Mouse (Mus musculus): Measurements from ENCODE around the gene Fads2. TPM values are rescaled to one million over a fixed set of nuclear protein-coding genes. Genes with fewer than 3 reads are reported as not detected.

Fads2 gene
- total RNA-seq, 2 experiments from 2014 or later, result 1,648 to 1,771 TPM

GRCm38 (mm10) chr19:10062292-10062691 lies 39.3 kb downstream of the Fads2 start:
- no peak for DNase-seq

- DNase-seq, result no peak
Measured at GRCm38 (mm10) chr19:10061624-10062023, 39.9 kb downstream of the Fads2 start.

GRCm38 (mm10) chr19:10060783-10061590 lies 40.6 kb downstream of the Fads2 start:
- no peak for DNase-seq

DNA sequence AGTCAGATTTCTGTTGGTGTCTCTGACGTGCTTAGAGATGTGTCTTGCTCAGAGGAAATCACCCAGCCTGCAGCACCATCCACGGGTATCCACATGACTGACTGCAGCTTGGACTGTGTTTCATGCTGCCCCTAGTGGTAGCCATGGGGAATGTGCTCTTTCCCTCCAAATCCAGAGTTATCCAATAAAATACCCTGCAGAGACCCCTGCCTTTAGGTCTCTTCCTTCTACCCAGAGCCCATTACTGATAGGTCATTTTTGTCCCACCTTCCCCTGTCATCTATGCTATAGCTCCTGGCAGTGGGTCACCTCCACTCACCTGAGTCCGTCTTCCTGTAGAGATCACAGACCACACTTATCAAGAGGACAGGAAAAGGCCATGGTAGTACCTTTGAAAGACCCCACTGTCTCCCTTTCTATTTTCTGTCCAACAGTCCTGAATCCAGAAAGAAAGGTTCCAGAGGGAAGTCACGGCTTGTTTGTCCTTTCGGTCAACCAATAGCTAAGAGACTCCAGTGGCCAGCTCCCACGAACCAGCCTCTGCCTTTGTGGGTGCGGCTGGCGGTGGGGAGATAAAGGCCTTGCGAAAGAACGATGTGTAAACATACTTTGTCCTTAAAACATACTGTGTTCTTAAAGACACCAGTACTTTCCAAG lies 41.5 kb downstream of the Fads2 start:
- DNase-seq, result no peak

DNA sequence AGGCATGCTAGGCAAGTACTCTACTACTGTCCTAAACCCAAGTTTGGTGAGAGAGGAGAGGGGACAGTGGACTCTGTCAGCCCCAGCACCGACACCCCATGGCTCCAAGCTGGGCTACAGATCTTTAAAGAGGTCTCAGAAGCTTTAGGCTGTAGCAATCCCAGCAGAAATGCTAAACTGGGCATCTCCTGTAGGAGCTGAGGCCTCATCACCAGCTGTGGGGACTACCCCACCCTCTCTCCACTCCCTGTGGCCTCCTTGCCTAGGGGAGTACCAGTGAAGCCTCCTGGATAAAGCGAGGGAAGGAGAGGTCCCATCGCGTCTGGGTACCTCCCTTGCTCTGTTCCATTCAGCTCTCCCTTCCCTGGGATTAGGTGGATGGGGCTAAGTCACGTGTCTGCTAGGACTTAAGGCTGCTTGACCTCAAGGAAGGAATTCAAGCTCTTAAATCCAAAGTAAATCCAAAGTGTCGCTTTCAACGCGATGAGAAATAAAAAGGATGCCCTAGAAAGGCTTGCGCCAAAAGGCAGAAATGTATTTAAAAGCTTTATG lies 42.6 kb downstream of the Fads2 start:
- DNase-seq, result no peak

DNA sequence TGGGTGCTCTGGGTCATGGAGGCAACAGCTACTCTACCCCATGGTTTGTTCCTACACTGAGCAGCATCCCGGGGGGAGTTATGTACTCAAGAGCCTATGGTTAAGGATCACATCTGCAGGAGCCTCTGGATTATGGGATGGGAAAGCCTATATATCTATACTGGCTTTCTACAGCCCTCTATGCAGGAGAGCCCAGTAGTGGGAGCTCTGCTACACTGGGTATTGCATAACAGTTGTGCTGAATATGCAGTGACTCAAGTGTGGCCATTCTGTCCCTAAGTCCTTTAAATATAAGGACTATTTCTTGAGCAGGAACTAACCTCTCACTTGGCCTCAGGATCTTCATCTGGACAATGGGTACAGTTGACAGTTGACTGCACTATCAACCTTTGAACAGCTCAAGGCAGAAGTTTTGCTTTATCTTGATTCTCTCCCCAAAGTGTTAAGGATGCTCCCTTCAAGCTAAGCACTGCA lies 43.2 kb downstream of the Fads2 start:
- no peak for DNase-seq

- no peak for DNase-seq
Measured at GRCm38 (mm10) chr19:10057486-10058351, 43.8 kb downstream of the Fads2 start.

DNA sequence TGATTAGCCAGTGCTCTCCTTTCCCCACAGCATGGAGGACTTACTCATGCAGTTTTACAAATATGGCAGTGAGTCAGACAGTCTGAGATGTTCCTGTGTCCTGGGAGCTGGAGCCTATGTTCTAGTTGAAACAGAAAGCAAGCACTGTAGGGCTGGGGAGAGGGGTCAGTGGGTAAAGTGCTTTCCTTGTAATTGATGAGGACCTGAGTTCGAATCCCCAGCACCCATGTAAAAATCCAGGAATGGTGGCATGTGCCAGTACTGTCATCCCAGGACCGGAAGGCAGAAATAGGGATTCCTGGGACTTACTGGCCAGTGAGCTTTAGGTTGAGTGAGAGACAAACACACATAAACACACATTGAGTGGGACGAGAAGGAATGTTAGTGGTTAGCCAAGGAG lies 44.9 kb downstream of the Fads2 start:
- DNase-seq, result no peak

GRCm38 (mm10) chr19:10055783-10056660 lies 45.5 kb downstream of the Fads2 start:
- DNase-seq, result peak in 1 of 2 experiments; percentile 61

- peak in 1 of 2 experiments; percentile 67 for DNase-seq
Measured at GRCm38 (mm10) chr19:10055261-10055660, 46.3 kb downstream of the Fads2 start.

- no peak for DNase-seq
Measured at GRCm38 (mm10) chr19:10054361-10055075, 47.0 kb downstream of the Fads2 start.

- DNase-seq, result peak; percentile 72 to 77
Measured at GRCm38 (mm10) chr19:10053692-10054260, 47.8 kb downstream of the Fads2 start.

DNA sequence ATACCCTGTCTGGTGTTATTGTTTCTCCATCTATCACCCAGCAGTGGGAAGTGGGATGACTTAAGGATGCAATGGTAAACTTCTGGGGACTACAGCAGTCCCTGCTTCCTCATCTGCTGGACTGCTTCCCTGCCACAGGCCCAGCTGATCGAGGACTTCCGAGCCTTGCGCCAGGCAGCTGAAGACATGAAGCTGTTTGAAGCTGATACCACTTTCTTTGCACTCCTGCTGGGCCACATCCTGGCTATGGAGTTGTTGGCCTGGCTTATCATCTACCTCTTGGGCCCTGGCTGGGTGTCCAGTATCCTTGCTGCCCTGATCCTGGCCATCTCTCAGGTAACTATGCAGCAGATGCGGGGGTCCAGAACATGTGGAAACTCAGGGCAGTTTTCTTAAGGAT lies 48.8 kb downstream of the Fads2 start:
- no peak for DNase-seq

- no peak for DNase-seq
Measured at GRCm38 (mm10) chr19:10050438-10050837, 51.1 kb downstream of the Fads2 start.

GRCm38 (mm10) chr19:10049533-10049932 lies 52.0 kb downstream of the Fads2 start:
- DNase-seq, result no peak

GRCm38 (mm10) chr19:10046983-10047382 lies 54.6 kb downstream of the Fads2 start:
- DNase-seq, result no peak

- peak in 1 of 2 experiments; percentile 3 for DNase-seq
Measured at GRCm38 (mm10) chr19:10046346-10046745, 55.2 kb downstream of the Fads2 start.

GRCm38 (mm10) chr19:10045707-10046106 lies 55.8 kb downstream of the Fads2 start:
- DNase-seq, result no peak

DNA sequence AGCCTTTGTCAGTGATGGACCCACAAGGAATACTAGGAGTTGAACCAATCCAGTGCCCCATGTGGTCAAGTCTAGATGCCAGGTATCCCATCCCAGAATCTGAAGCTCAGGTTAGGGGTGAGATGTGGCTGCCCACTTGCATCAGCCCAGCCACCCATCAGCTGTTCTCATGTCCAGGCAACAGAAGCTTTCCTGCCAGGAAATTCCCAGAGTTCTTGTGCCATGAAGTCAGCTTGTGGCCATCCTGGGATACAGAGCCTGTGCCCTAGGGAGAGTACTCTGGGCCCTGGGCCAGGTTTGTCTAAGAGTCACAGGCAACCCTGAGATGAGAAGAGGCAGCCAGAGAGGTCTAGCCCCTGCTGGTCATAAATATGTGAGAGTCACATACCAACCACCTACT lies 57.9 kb downstream of the Fads2 start:
- peak in 1 of 2 experiments; percentile 61 for DNase-seq

GRCm38 (mm10) chr19:10042816-10043215 lies 58.7 kb downstream of the Fads2 start:
- DNase-seq, result no peak

Measured in adrenal gland, postnatal 36 days (tissue).